Mouse (Mus musculus) lung, adult 2 months (tissue): ENCODE data around the gene Plek. TPM values are rescaled to one million over a fixed set of nuclear protein-coding genes. Genes with fewer than 3 reads are reported as not detected.

Experiments used
- DNase-seq: peaks from one replicate; pipeline ENCODE4 v3.0.0; 2022
- H3K4me1 ChIP-seq: fragments of 200-500 bp; 2 replicates; pipeline ENCODE4 v1.6.1; 2011; ENCODE audit warnings: low read length; ENCODE audit not compliant: control insufficient read depth, insufficient read depth
- H3K4me3 ChIP-seq: fragments of 200-500 bp; replicated peaks from 2 replicates; pipeline ENCODE3; 2011; ENCODE audit warnings: low read depth, mild to moderate bottlenecking, control low read depth, low read length; ENCODE audit errors: extremely low read depth
- CTCF ChIP-seq: fragments of 200-500 bp; IDR thresholded peaks from 2 replicates; pipeline ENCODE4 v1.5.1; 2011; ENCODE audit warnings: mild to moderate bottlenecking, low read length, control low read depth; ENCODE audit not compliant: insufficient read depth
- POLR2A ChIP-seq: fragments of 200-500 bp; IDR thresholded peaks from 2 replicates; pipeline ENCODE4 v1.6.1; 2011; ENCODE audit warnings: low read depth, mild to moderate bottlenecking, control low read depth, low read length, borderline replicate concordance; ENCODE audit errors: extremely low read depth
- WGBS: fragments of 180-500 bp; shearing (Covaris S2); methylation state at CpG from one replicate; pipeline ENCODE4 v1.1.7; 2018; 5-methylcytosine and 5-hydroxymethylcytosine counted together
- polyA plus RNA-seq: library from polyadenylated mRNA; depleted of rRNA; stranded (reverse); fragments of >200 nt; gene quantifications from 2 replicates; pipeline ENCODE4 v1.2.3, GENCODE M21; 2012; rRNA removed

Plek gene
- polyA plus RNA-seq, 1 experiment = 7.0 TPM

DNA sequence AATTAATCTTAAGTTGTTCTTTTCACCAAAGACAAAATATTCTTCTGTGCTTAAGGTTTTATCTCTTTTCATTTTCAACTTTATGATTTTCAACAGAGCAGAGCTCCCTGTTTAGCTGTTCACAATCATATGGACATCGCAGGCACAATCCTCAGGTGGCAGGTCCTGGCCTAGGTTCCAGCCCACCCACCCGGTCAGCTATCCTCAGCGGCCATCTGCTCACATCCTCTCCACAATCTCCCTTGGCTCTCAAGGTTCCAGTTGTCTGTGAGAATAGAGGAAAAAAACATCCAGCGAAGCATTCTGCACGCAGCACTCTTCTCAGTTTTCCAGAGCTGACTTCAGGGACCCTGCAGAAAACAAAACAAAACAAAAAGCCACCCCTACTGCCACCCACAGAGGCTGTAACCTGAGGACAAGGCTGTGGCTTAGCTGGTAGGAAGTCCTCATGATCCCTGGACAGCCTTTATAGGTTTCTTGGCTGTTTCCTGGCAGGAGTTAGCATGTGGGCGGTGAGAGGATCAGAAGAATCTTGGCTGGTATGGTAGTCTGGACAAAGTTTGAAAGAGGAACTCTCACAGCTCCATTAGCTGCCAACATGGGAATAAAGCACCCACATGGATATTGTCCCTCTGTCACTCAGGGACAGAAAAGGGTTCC, 116.5 kb downstream of the Plek start:
- H3K4me1 ChIP-seq = no peaks in the 10 kb centered on the region
- no peak for TF ChIP-seq POLR2A
- no peak for TF ChIP-seq CTCF
- 76% methylated on average over 6 of the region's 6 CpGs for WGBS
- no peak for DNase-seq
- no peak overlapping the region for H3K4me3 ChIP-seq

- no peaks in the 10 kb centered on the region for H3K4me1 ChIP-seq
- H3K4me3 ChIP-seq = no peak overlapping the region
- DNase-seq = no peak
- 75% methylated on average over 3 of the region's 3 CpGs for WGBS
- no peak for TF ChIP-seq CTCF
- TF ChIP-seq POLR2A = no peak
Measured at GRCm38 (mm10) chr11:16932159-16932558, 120.0 kb downstream of the Plek start.

Other genes with a start within 250 kb of the Plek start
- gene Fbxo48, start 101.0 kb downstream of the Plek start, polyA plus RNA-seq = 0.23 and 0.44 TPM in 2 replicates
- 15.6 and 16.7 TPM in 2 replicates for gene Cnrip1, start 795 bp downstream of the Plek start, polyA plus RNA-seq
- gene Ppp3r1, start 106.9 kb upstream of the Plek start, polyA plus RNA-seq = 29.8 and 56.3 TPM in 2 replicates
- gene Wdr92, start 129.7 kb upstream of the Plek start, polyA plus RNA-seq = 4.5 and 6.5 TPM in 2 replicates
- 2.7 and 3.2 TPM in 2 replicates for gene Pno1, start 159.2 kb upstream of the Plek start, polyA plus RNA-seq
- 7.3 and 14.9 TPM in 2 replicates for gene C1d, start 205.2 kb upstream of the Plek start, polyA plus RNA-seq